Mouse (Mus musculus) stomach, postnatal 0 days (tissue): Measurements from ENCODE around the gene Usp31.

ENCODE experiments used
- CTCF ChIP-seq: IDR thresholded peaks from 2 replicates; pipeline ENCODE4 v1.5.1; 2016; ENCODE audit warnings: antibody characterized with exemption, low read depth, mild to moderate bottlenecking, moderate library complexity
- EP300 ChIP-seq: optimal IDR thresholded peaks from 2 replicates; pipeline ENCODE3; 2016; ENCODE audit warnings: antibody characterized with exemption

DNA sequence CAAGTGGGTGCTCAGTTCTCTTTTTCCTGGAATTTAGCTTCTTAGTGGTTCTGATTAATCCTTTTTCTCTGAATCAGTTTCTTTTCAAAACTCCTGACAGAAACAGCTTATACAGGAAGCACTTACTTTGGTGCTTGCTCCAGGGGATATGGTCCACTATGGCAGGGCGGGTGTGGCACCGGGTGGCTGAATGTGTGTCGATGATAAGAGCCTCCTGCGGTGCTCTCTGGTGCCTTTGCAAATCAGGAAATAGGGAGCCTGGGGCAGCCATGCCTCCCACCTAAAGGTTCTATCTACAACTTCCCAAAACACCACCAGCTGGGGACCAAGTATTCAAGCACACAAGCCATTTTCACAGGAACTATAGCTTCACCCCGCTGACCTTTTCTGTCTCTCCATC lies 112.0 kb downstream of the Usp31 start:
- TF ChIP-seq CTCF: no peak
- no peak for TF ChIP-seq EP300
